Mouse (Mus musculus) myocyte (in vitro differentiated cells): Measurements from ENCODE around the gene Olfr1413. TPM values are rescaled to one million over a fixed set of nuclear protein-coding genes. Genes with fewer than 3 reads are reported as not detected.

Source experiments
- H3K27me3 ChIP-seq: one replicate; pipeline ENCODE4 v1.6.1; 2011; ENCODE audit not compliant: control insufficient read depth, insufficient read depth, insufficient read length
- H3K36me3 ChIP-seq: one replicate; pipeline ENCODE4 v1.6.1; 2011; ENCODE audit not compliant: control insufficient read depth, insufficient read depth
- H3K4me2 ChIP-seq: one replicate; pipeline ENCODE4 v1.6.1; 2011; ENCODE audit warnings: low read depth, control low read depth
- H3K4me3 ChIP-seq: one replicate; pipeline ENCODE4 v1.5.1; 2011; ENCODE audit warnings: mild to moderate bottlenecking, control low read depth, moderate library complexity
- H3K79me2 ChIP-seq: one replicate; pipeline ENCODE4 v1.6.1; 2011; ENCODE audit not compliant: control insufficient read depth, insufficient read depth
- H3ac ChIP-seq: one replicate; pipeline ENCODE4 v1.6.1; 2011; ENCODE audit not compliant: control insufficient read depth, insufficient read length
- CEBPB ChIP-seq: IDR thresholded peaks from 2 replicates; pipeline ENCODE4 v1.6.1; 2011; ENCODE audit warnings: mild to moderate bottlenecking, moderate library complexity; ENCODE audit not compliant: poor library complexity, insufficient read depth, severe bottlenecking
- E2F4 ChIP-seq: IDR thresholded peaks from one replicate; pipeline ENCODE4 v1.6.1; 2011; ENCODE audit warnings: mild to moderate bottlenecking, control low read depth, moderate library complexity; ENCODE audit not compliant: insufficient read depth
- MAX ChIP-seq: IDR thresholded peaks from one replicate; pipeline ENCODE4 v1.6.1; 2011; ENCODE audit warnings: low read depth, mild to moderate bottlenecking, control low read depth
- MYOD1 ChIP-seq, 3 experiments: IDR thresholded peaks; one replicate each; pipeline ENCODE4 v1.6.1; 2011; ENCODE audit warnings: control low read depth in 2 of 3, low read depth in 2 of 3, mild to moderate bottlenecking in 2 of 3, moderate library complexity in 1 of 3; ENCODE audit not compliant: insufficient read length in 2 of 3, control insufficient read depth in 1 of 3
- MYOG ChIP-seq, 3 experiments: IDR thresholded peaks; one replicate each; pipeline ENCODE4 v1.6.1; 2011; ENCODE audit warnings: control low read depth in 2 of 3, low read depth in 2 of 3, mild to moderate bottlenecking in 2 of 3; ENCODE audit not compliant: insufficient read length in 2 of 3, control insufficient read depth in 1 of 3, insufficient read depth in 1 of 3
- POLR2A ChIP-seq: IDR thresholded peaks from one replicate; pipeline ENCODE4 v1.6.1; 2011; ENCODE audit warnings: low read depth, mild to moderate bottlenecking, control low read depth, moderate library complexity; ENCODE audit not compliant: insufficient read length
- POLR2AphosphoS2 ChIP-seq: IDR thresholded peaks from one replicate; pipeline ENCODE4 v1.6.1; 2011; ENCODE audit warnings: low read depth, control low read depth; ENCODE audit not compliant: insufficient read length
- REST ChIP-seq: IDR thresholded peaks from one replicate; pipeline ENCODE4 v1.6.1; 2011; ENCODE audit warnings: mild to moderate bottlenecking, control low read depth, moderate library complexity; ENCODE audit not compliant: insufficient read depth, insufficient read length
- SRF ChIP-seq: IDR thresholded peaks from one replicate; pipeline ENCODE4 v1.6.1; 2011; ENCODE audit warnings: low read depth; ENCODE audit not compliant: control insufficient read depth, insufficient read length
- TCF12 ChIP-seq: IDR thresholded peaks from one replicate; pipeline ENCODE4 v1.6.1; 2011; ENCODE audit warnings: mild to moderate bottlenecking, control low read depth; ENCODE audit not compliant: poor library complexity, insufficient read depth, severe bottlenecking
- TCF3 ChIP-seq: IDR thresholded peaks from one replicate; pipeline ENCODE4 v1.6.1; 2011; ENCODE audit warnings: low read depth, control low read depth; ENCODE audit not compliant: insufficient read length
- USF1 ChIP-seq: IDR thresholded peaks from one replicate; pipeline ENCODE4 v1.6.1; 2011; ENCODE audit warnings: low read depth, mild to moderate bottlenecking, control low read depth, moderate library complexity
- polyA plus RNA-seq: library from polyadenylated mRNA; unstranded; fragments of >200 nt; fragmentation: generic; extraction: Trizol; gene quantifications from one replicate; pipeline ENCODE4 v1.2.1, GENCODE M21; 2012; ENCODE audit warnings: missing spikeins

Olfr1413 gene
- polyA plus RNA-seq, 1 experiment: not detected

DNA sequence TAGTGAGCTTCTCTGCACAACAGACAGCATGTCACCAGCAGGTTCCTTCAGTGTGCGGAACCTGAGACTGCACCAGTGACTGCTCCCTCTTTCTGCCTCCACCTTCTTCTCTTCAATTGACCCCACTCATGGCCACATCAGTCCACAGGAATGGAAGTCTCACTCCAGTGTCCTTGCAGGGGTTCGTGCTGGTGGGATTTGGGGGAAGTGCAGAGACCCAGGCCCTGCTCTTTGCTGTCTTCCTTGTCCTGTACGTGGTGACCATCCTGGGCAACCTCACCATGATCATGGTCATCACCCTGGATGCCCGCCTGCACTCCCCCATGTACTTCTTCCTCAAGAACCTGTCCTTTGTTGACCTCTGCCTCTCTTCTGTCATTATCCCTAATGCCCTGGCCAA is 36.6 kb downstream of the Olfr1413 start:
- Histone ChIP-seq H3K4me2 (no peak overlapping the region), H3ac (no peak overlapping the region), H3K27me3 (peaks cover 42% of the 10 kb centered on the region), H3K36me3 (no peaks in the 10 kb centered on the region), H3K4me3 (no peak overlapping the region), H3K79me2 (no peaks in the 10 kb centered on the region)
- TF ChIP-seq E2F4 (no peak), MAX (no peak), POLR2AphosphoS2 (no peak), CEBPB (no peak), USF1 (no peak), TCF12 (no peak), TCF3 (no peak), REST (no peak), SRF (no peak), MYOD1 (IDR thresholded peaks at IDR 0.05; ENCODE audit: control insufficient read depth in 1 of 3, insufficient read length in 2 of 3, low read depth in 2 of 3) (no peak), MYOG (IDR thresholded peaks at IDR 0.05; ENCODE audit: control insufficient read depth in 1 of 3, insufficient read depth in 1 of 3, insufficient read length in 2 of 3, low read depth in 2 of 3) (no peak), POLR2A (no peak)

- H3ac ChIP-seq: no peak overlapping the region
- H3K27me3 ChIP-seq: peaks cover 22% of the 10 kb centered on the region
- TF ChIP-seq MYOG (IDR thresholded peaks at IDR 0.05; ENCODE audit: control insufficient read depth in 1 of 3, insufficient read depth in 1 of 3, insufficient read length in 2 of 3, low read depth in 2 of 3) (no peak), TCF12 (no peak), REST (no peak), E2F4 (no peak), MAX (no peak), MYOD1 (IDR thresholded peaks at IDR 0.05; ENCODE audit: control insufficient read depth in 1 of 3, insufficient read length in 2 of 3, low read depth in 2 of 3) (no peak), POLR2AphosphoS2 (no peak), USF1 (no peak), TCF3 (no peak), POLR2A (no peak), SRF (no peak), CEBPB (no peak)
- no peak overlapping the region for H3K4me3 ChIP-seq
- no peak overlapping the region for H3K4me2 ChIP-seq
- H3K79me2 ChIP-seq: no peaks in the 10 kb centered on the region
- no peaks in the 10 kb centered on the region for H3K36me3 ChIP-seq
Observed at GRCm38 (mm10) chr1:92611008-92611407, 39.9 kb downstream of the Olfr1413 start.

GRCm38 (mm10) chr1:92613175-92613574 is 42.1 kb downstream of the Olfr1413 start:
- Histone ChIP-seq H3K27me3 (peaks cover 5% of the 10 kb centered on the region), H3K4me3 (no peak overlapping the region), H3K36me3 (no peaks in the 10 kb centered on the region), H3ac (no peak overlapping the region), H3K4me2 (no peak overlapping the region), H3K79me2 (no peaks in the 10 kb centered on the region)
- no peak for TF ChIP-seq CEBPB
- no peak for TF ChIP-seq POLR2AphosphoS2

- no peak for TF ChIP-seq POLR2A
- no peak for TF ChIP-seq REST
- no peak for TF ChIP-seq POLR2AphosphoS2
- TF ChIP-seq MYOG (IDR thresholded peaks at IDR 0.05; ENCODE audit: control insufficient read depth in 1 of 3, insufficient read depth in 1 of 3, insufficient read length in 2 of 3, low read depth in 2 of 3): no peak
- TF ChIP-seq TCF12: no peak
- no peak for TF ChIP-seq CEBPB
- TF ChIP-seq SRF: no peak
- TF ChIP-seq TCF3: no peak
- TF ChIP-seq MAX: no peak
- TF ChIP-seq USF1: no peak
- no peak for TF ChIP-seq E2F4
- TF ChIP-seq MYOD1 (IDR thresholded peaks at IDR 0.05; ENCODE audit: control insufficient read depth in 1 of 3, insufficient read length in 2 of 3, low read depth in 2 of 3): no peak
- no peaks in the 10 kb centered on the region for H3K27me3 ChIP-seq
- H3K4me3 ChIP-seq: no peak overlapping the region
- no peak overlapping the region for H3ac ChIP-seq
- H3K79me2 ChIP-seq: no peaks in the 10 kb centered on the region
- H3K4me2 ChIP-seq: no peak overlapping the region
- no peaks in the 10 kb centered on the region for H3K36me3 ChIP-seq
Observed at GRCm38 (mm10) chr1:92614516-92614915, 43.4 kb downstream of the Olfr1413 start.

GRCm38 (mm10) chr1:92616046-92616445 is 44.9 kb downstream of the Olfr1413 start:
- TF ChIP-seq TCF12 (no peak), TCF3 (no peak), USF1 (no peak), MYOD1 (IDR thresholded peaks at IDR 0.05; ENCODE audit: control insufficient read depth in 1 of 3, insufficient read length in 2 of 3, low read depth in 2 of 3) (no peak), MAX (no peak), REST (no peak), MYOG (IDR thresholded peaks at IDR 0.05; ENCODE audit: control insufficient read depth in 1 of 3, insufficient read depth in 1 of 3, insufficient read length in 2 of 3, low read depth in 2 of 3) (no peak), CEBPB (no peak), SRF (no peak), POLR2AphosphoS2 (no peak), E2F4 (no peak), POLR2A (no peak)
- Histone ChIP-seq H3K4me2 (peak overlapping the region; percentile 22), H3ac (no peak overlapping the region), H3K4me3 (no peak overlapping the region), H3K79me2 (no peaks in the 10 kb centered on the region), H3K27me3 (no peaks in the 10 kb centered on the region), H3K36me3 (no peaks in the 10 kb centered on the region)
